Mouse (Mus musculus): ENCODE results near the gene Zfp280b. TPM values are rescaled to one million over a fixed set of nuclear protein-coding genes. Genes with fewer than 3 reads are reported as not detected.

Zfp280b gene
- polyA plus RNA-seq, 1 experiment = 4.2 TPM

DNA sequence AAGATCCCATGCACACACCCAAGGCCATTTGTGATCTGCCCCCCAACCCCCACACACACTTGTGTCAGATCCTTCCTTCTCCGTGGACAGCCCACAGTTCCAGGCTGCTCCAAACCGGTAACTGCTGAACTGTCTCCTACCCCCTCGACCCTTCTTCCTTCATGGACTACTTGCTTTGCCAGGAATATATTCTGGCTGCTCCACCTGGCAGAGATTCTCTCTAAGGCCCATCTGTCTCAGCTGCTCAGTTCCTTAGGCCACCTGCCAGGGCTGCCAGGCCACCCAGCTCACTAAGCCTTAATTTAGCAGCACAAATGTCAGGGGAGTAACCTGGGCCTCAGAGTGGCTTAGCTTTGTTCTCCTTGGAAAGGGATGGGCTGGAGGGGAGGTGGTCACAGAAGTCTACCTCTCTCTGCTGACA lies 30.3 kb upstream of the Zfp280b start:
- no peak for DNase-seq
- Histone ChIP-seq H3K27me3 (replicated peaks; ENCODE audit: control insufficient read depth, insufficient read depth, low read length) (no peaks in the 10 kb centered on the region), H3K4me3 (ENCODE audit: insufficient read depth, low read depth, low read length) (no peak overlapping the region), H3K27ac (ENCODE audit: insufficient read depth, low read depth, low read length) (no peak overlapping the region), H3K4me1 (ENCODE audit: control insufficient read depth, insufficient read depth, low read length) (no peaks in the 10 kb centered on the region), H3K36me3 (ENCODE audit: control insufficient read depth, insufficient read depth, low read length) (no peaks in the 10 kb centered on the region)
- 19% methylated on average over 3 of the region's 3 CpGs for WGBS
- TF ChIP-seq POLR2A (IDR thresholded peaks at IDR 0.05; ENCODE audit: low read depth, low read length) = no peak
- no peak for TF ChIP-seq CTCF (conservative IDR thresholded peaks at IDR 0.05; ENCODE audit: insufficient read depth, insufficient read length, low read depth, low read length)

DNA sequence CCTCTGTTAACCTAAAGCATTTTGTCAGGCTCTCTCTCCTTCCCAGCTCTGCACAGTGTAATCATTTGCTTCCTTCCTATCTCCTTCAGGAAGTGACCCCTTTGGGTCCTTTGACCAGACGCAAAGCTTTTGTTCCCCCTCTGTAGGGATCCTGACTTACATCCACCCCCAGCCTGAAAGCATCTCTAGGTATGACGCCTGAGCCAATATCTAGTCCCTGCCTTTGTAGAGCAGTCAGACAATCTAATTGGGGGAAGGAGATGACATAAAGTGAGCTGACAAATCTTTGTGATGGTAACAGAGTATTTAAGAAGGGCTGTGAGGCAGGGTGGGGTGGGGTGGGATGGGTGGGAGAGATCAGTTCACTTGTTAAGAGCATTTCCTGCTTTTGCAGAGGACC lies 29.8 kb upstream of the Zfp280b start:
- H3K4me3 ChIP-seq (ENCODE audit: insufficient read depth, low read depth, low read length) = no peak overlapping the region
- TF ChIP-seq CTCF (conservative IDR thresholded peaks at IDR 0.05; ENCODE audit: insufficient read depth, insufficient read length, low read depth, low read length) = no peak
- no peak for TF ChIP-seq POLR2A (IDR thresholded peaks at IDR 0.05; ENCODE audit: low read depth, low read length)
- 73% methylated on average over 2 of the region's 2 CpGs for WGBS

DNA sequence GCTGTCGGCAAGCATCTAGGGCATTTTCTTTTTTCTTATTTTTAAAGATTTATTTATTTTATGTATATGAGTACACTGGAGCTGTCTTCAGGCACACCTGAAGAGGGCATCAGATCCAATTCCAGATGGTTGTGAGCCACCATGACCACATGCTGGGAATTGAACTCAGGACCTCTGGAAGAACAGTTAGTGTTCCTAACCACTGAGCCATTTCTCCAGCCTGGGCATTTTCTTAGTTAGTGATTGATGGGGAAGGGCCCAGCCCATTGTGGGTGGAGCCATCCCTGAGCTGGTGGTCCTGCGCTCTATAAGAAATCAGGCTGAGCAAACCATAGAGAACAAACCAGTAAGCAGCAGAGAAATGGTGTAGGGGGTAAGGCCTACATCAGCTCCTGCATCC lies 29.2 kb upstream of the Zfp280b start:
- no peaks in the 10 kb centered on the region for H3K4me1 ChIP-seq (ENCODE audit: control insufficient read depth, insufficient read depth, low read length)
- H3K27ac ChIP-seq (ENCODE audit: insufficient read depth, low read depth, low read length) = no peak overlapping the region
- no peak overlapping the region for H3K4me3 ChIP-seq (ENCODE audit: insufficient read depth, low read depth, low read length)
- H3K27me3 ChIP-seq (replicated peaks; ENCODE audit: control insufficient read depth, insufficient read depth, low read length) = no peaks in the 10 kb centered on the region
- DNase-seq = no peak
- H3K36me3 ChIP-seq (ENCODE audit: control insufficient read depth, insufficient read depth, low read length) = no peaks in the 10 kb centered on the region
- TF ChIP-seq CTCF (conservative IDR thresholded peaks at IDR 0.05; ENCODE audit: insufficient read depth, insufficient read length, low read depth, low read length) = no peak
- TF ChIP-seq POLR2A (IDR thresholded peaks at IDR 0.05; ENCODE audit: low read depth, low read length) = no peak
- WGBS = 89% methylated on average over 2 of the region's 2 CpGs

More for the DNA sequence above, 29.8 kb upstream of the Zfp280b start:
- H3K36me3 ChIP-seq (ENCODE audit: control insufficient read depth, insufficient read depth, low read length) = no peaks in the 10 kb centered on the region
- no peak overlapping the region for H3K27ac ChIP-seq (ENCODE audit: insufficient read depth, low read depth, low read length)
- no peaks in the 10 kb centered on the region for H3K4me1 ChIP-seq (ENCODE audit: control insufficient read depth, insufficient read depth, low read length)
- no peak for DNase-seq
- no peaks in the 10 kb centered on the region for H3K27me3 ChIP-seq (replicated peaks; ENCODE audit: control insufficient read depth, insufficient read depth, low read length)

- no peak overlapping the region for H3K4me3 ChIP-seq (ENCODE audit: insufficient read depth, low read depth, low read length)
- H3K27ac ChIP-seq (ENCODE audit: insufficient read depth, low read depth, low read length) = no peak overlapping the region
- WGBS = 91% methylated on average over 6 of the region's 6 CpGs
- H3K36me3 ChIP-seq (ENCODE audit: control insufficient read depth, insufficient read depth, low read length) = no peaks in the 10 kb centered on the region
- no peak for DNase-seq
- H3K27me3 ChIP-seq (replicated peaks; ENCODE audit: control insufficient read depth, insufficient read depth, low read length) = no peaks in the 10 kb centered on the region
- H3K4me1 ChIP-seq (ENCODE audit: control insufficient read depth, insufficient read depth, low read length) = no peaks in the 10 kb centered on the region
- TF ChIP-seq CTCF (conservative IDR thresholded peaks at IDR 0.05; ENCODE audit: insufficient read depth, insufficient read length, low read depth, low read length) (no peak), POLR2A (IDR thresholded peaks at IDR 0.05; ENCODE audit: low read depth, low read length) (no peak)
Measured at GRCm38 (mm10) chr10:76006385-76006784, 26.1 kb upstream of the Zfp280b start.

DNA sequence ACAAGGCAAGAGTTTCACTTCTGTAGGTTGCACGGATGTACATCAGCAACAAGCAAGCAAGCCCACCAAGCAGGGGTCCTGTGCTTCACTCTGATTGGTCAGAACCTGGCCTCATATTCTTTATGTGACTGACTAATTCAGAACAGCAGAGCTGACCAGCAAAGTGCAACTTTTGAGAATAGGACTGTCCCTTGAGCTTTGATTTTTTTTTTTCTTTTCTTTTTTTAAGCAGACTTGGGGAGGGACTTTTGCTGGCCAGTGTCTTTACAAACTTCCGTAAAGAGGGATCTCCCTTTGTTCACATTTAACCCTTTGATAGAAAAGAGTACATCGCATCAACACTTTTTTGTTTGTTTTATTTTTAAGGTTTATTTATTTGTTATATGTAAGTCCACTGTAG lies 22.6 kb upstream of the Zfp280b start:
- H3K27ac ChIP-seq (ENCODE audit: insufficient read depth, low read depth, low read length) = no peak overlapping the region

DNA sequence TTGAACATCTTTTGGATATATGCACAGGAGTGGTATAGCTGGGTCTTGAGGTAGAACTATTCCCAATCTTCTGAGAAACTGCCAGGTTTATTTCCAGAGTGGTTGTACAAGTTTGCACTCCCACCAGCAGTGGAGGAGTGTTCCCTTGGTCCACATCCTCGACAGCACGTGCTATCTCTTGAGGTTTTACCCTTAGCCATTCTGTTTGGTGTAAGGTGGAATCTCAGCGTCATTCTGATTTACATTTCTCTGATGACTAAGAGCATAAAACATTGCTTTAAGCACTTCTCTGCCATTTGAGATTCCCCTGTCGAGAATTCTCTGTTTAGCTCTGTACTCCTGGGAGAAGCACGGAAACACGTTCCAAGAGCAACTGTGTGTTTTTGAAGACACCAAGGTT lies 19.5 kb upstream of the Zfp280b start:
- Histone ChIP-seq H3K27ac (ENCODE audit: insufficient read depth, low read depth, low read length) (no peak overlapping the region), H3K27me3 (replicated peaks; ENCODE audit: control insufficient read depth, insufficient read depth, low read length) (no peaks in the 10 kb centered on the region), H3K4me1 (ENCODE audit: control insufficient read depth, insufficient read depth, low read length) (no peaks in the 10 kb centered on the region), H3K4me3 (ENCODE audit: insufficient read depth, low read depth, low read length) (no peak overlapping the region), H3K36me3 (ENCODE audit: control insufficient read depth, insufficient read depth, low read length) (no peaks in the 10 kb centered on the region)
- 69% methylated on average over 6 of the region's 6 CpGs for WGBS
- no peak for TF ChIP-seq POLR2A (IDR thresholded peaks at IDR 0.05; ENCODE audit: low read depth, low read length)
- no peak for TF ChIP-seq CTCF (conservative IDR thresholded peaks at IDR 0.05; ENCODE audit: insufficient read depth, insufficient read length, low read depth, low read length)
- DNase-seq = no peak

More for the DNA sequence above, 22.6 kb upstream of the Zfp280b start:
- H3K4me3 ChIP-seq (ENCODE audit: insufficient read depth, low read depth, low read length) = no peak overlapping the region
- TF ChIP-seq CTCF (conservative IDR thresholded peaks at IDR 0.05; ENCODE audit: insufficient read depth, insufficient read length, low read depth, low read length) (no peak), POLR2A (IDR thresholded peaks at IDR 0.05; ENCODE audit: low read depth, low read length) (no peak)
- no peaks in the 10 kb centered on the region for H3K4me1 ChIP-seq (ENCODE audit: control insufficient read depth, insufficient read depth, low read length)
- no peaks in the 10 kb centered on the region for H3K27me3 ChIP-seq (replicated peaks; ENCODE audit: control insufficient read depth, insufficient read depth, low read length)
- H3K36me3 ChIP-seq (ENCODE audit: control insufficient read depth, insufficient read depth, low read length) = no peaks in the 10 kb centered on the region
- 78% methylated on average over 3 of the region's 3 CpGs for WGBS
- no peak for DNase-seq

DNA sequence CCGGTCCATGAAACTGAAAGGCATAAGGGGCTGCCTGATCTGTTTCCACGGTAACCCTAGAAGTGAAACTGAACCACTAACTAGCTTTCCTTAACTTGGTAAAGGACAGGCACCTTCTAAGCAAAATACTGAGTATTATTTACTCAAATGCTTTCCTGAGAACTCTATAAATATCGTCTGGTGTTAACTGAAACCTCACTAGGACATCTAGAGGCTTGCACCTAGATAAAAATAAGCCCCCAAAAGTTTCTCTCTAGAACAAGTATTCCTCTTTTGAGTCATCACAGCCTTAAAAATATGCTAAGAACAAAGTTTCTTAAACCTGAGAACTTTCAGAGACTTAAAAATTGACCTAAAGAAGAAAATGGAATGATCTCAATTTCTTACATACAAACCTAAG lies 15.6 kb upstream of the Zfp280b start:
- Histone ChIP-seq H3K36me3 (ENCODE audit: control insufficient read depth, insufficient read depth, low read length) (no peaks in the 10 kb centered on the region), H3K4me3 (ENCODE audit: insufficient read depth, low read depth, low read length) (no peak overlapping the region), H3K27ac (ENCODE audit: insufficient read depth, low read depth, low read length) (no peak overlapping the region), H3K27me3 (replicated peaks; ENCODE audit: control insufficient read depth, insufficient read depth, low read length) (no peaks in the 10 kb centered on the region), H3K4me1 (ENCODE audit: control insufficient read depth, insufficient read depth, low read length) (no peaks in the 10 kb centered on the region)
- no peak for TF ChIP-seq CTCF (conservative IDR thresholded peaks at IDR 0.05; ENCODE audit: insufficient read depth, insufficient read length, low read depth, low read length)
- no peak for TF ChIP-seq POLR2A (IDR thresholded peaks at IDR 0.05; ENCODE audit: low read depth, low read length)
- WGBS = 84% methylated on average over 3 of the region's 3 CpGs
- no peak for DNase-seq

- H3K36me3 ChIP-seq (ENCODE audit: control insufficient read depth, insufficient read depth, low read length) = no peaks in the 10 kb centered on the region
- no peaks in the 10 kb centered on the region; the same call in 1 of the 2 replicates for H3K4me1 ChIP-seq (ENCODE audit: control insufficient read depth, insufficient read depth, low read length)
- WGBS = 50% methylated on average over 3 of the region's 3 CpGs
- no peak for TF ChIP-seq CTCF (conservative IDR thresholded peaks at IDR 0.05; ENCODE audit: insufficient read depth, insufficient read length, low read depth, low read length)
- TF ChIP-seq POLR2A (IDR thresholded peaks at IDR 0.05; ENCODE audit: low read depth, low read length) = no peak
- no peak for DNase-seq
- no peak overlapping the region for H3K4me3 ChIP-seq (ENCODE audit: insufficient read depth, low read depth, low read length)
- H3K27ac ChIP-seq (ENCODE audit: insufficient read depth, low read depth, low read length) = no peak overlapping the region
- H3K27me3 ChIP-seq (replicated peaks; ENCODE audit: control insufficient read depth, insufficient read depth, low read length) = no peaks in the 10 kb centered on the region
Measured at GRCm38 (mm10) chr10:76021728-76022127, 10.7 kb upstream of the Zfp280b start.
